Mouse (Mus musculus): ENCODE measurements around the gene Olfr97. TPM values are rescaled to one million over a fixed set of nuclear protein-coding genes. Genes with fewer than 3 reads are reported as not detected.

The Olfr97 gene
- total and polyA plus RNA-seq, 2 experiments from 2014 or later = not detected

DNA sequence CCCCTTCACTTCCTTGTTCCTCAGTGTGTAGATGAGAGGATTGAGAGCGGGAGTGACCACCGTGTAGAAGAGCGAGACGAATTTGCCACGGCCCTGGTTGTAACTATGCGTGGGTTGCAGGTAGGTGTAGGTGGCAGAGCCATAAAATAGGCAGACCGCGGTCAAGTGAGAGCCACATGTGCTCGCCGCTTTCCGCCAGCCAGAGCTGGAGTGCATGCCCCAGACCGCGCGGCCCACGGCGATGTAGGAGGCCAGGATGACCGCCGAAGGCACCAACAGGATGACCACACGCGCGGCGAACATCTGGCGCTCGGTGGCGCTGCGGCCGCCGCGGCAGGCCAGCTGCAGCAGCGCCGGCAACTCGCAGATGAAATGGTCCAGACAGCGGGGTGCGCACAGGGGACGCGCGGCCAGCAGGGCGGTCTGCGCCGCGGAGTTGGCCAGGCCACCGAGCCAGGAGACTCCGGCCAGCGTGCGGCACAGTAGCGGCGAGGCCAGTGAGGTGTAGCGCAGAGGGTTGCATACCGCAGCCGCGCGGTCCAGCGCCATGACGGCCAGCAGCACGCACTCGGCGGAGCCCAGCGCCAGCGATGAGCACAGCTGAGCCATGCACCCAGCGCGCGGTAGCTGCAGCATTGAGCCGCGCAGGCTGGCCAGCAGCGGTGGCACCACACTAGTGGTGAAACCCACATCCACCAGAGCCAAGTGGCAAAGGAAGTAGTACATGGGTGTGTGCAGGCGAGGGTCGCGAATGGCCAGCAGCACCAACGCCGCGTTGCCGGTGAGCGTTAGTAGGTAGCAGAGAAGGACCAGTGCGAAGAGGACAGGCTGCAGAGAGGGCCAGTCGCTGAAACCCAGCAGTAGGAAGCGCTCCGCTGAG is 40.0 kb downstream of the Olfr97 start:
- 1% methylated on average over 75 of the region's 77 CpGs for WGBS
- ATAC-seq = peak; percentile 93
- H3K9ac ChIP-seq (replicated peaks; ENCODE audit: low read length) = peak overlapping the region; percentile 63
- DNase-seq (ENCODE audit: low spot score) = peak; percentile 62
- no peaks in the 10 kb centered on the region for H3K9me3 ChIP-seq (ENCODE audit: low read length)
- 0 out of 2 replicates have a peak, but pooled peaks cover 9% of the 10 kb centered on the region for H3K27me3 ChIP-seq (ENCODE audit: insufficient read depth, low read length)
- no peak; the same call in 1 of the 2 replicates for TF ChIP-seq CTCF (IDR thresholded peaks at IDR 0.05; ENCODE audit: low read depth)
- peak overlapping the region; percentile 85 for H3K4me2 ChIP-seq (ENCODE audit: low read depth, low read length)
- no peaks in the 10 kb centered on the region for H3K36me3 ChIP-seq (ENCODE audit: insufficient read depth, low read length)
- H3K27ac ChIP-seq = peak overlapping the region; percentile 81
- no peaks in the 10 kb centered on the region for H3K4me1 ChIP-seq (ENCODE audit: insufficient read depth, low read length)
- peak overlapping the region; percentile 55 for H3K4me3 ChIP-seq (ENCODE audit: low read length)

DNA sequence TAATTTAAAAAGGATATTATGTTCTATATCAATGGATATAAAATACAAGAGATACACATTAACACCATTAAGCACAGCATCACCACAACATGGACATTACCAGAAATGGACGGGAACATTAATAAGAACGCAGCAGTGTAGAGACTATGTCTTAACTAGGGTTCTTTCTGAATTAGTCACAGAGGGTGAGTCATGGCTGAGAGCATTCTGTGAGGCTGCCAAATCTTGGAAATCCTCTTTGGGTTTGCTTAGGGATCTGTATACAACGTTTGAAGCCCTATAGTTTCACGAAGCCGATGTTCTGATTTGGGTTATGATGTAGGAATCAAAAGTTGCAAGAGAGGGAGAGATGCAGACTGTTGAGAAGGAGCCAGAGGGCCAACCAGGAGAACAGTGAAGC is 42.3 kb downstream of the Olfr97 start:
- ATAC-seq (no peak), DNase-seq (ENCODE audit: low spot score) (no peak)
- Histone ChIP-seq H3K4me1 (ENCODE audit: insufficient read depth, low read length) (no peaks in the 10 kb centered on the region), H3K27ac (no peak overlapping the region), H3K9ac (replicated peaks; ENCODE audit: low read length) (no peak overlapping the region), H3K27me3 (ENCODE audit: insufficient read depth, low read length) (0 out of 2 replicates have a peak, but pooled peaks cover 9% of the 10 kb centered on the region), H3K4me2 (ENCODE audit: low read depth, low read length) (no peak overlapping the region), H3K9me3 (ENCODE audit: low read length) (no peaks in the 10 kb centered on the region), H3K4me3 (ENCODE audit: low read length) (no peak overlapping the region), H3K36me3 (ENCODE audit: insufficient read depth, low read length) (no peaks in the 10 kb centered on the region)
- 92% methylated on average over 5 of the region's 5 CpGs for WGBS
- TF ChIP-seq CTCF (IDR thresholded peaks at IDR 0.05; ENCODE audit: low read depth) = no peak

DNA sequence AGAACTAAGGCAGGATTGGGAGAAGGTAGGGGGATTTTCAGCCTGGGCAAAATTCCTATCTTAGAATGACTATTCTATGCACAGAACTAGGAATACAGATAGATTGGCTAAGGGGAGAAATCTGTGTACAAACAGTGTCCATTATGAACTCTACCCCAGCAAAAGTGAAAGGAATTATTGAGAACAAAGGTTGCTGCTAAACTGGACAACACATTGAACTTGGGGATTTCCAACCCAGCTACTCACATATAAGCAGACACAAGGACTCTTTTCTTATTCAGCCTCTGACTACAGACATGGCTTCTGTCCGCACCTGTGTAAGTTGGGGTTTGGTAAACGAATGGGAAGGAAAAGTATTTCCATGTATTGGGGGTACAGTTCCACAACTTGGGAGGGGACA is 43.5 kb downstream of the Olfr97 start, which contains the start of gene Ubd:
Gene Ubd, plus strand, starts transcription at position 237 of the 400 bp plus-strand sequence.
- no peak for DNase-seq (ENCODE audit: low spot score)
- H3K4me3 ChIP-seq (ENCODE audit: low read length) = no peak within 1 kb of the TSS
- H3K9me3 ChIP-seq (ENCODE audit: low read length) = no peaks in the 10 kb centered on the region
- no peak within 1 kb of the TSS for H3K9ac ChIP-seq (replicated peaks; ENCODE audit: low read length)
- ATAC-seq = no peak
- no peak within 1 kb of the TSS for H3K4me2 ChIP-seq (ENCODE audit: low read depth, low read length)
- WGBS = 88% methylated on average over 2 of the region's 2 CpGs
- no peaks in the 10 kb centered on the region for H3K4me1 ChIP-seq (ENCODE audit: insufficient read depth, low read length)
- no peaks in the 10 kb centered on the region for H3K36me3 ChIP-seq (ENCODE audit: insufficient read depth, low read length)
- H3K27ac ChIP-seq = no peak within 1 kb of the TSS
- 0 out of 2 replicates have a peak, but pooled peaks cover 5% of the 10 kb centered on the region for H3K27me3 ChIP-seq (ENCODE audit: insufficient read depth, low read length)
- no peak for TF ChIP-seq CTCF (IDR thresholded peaks at IDR 0.05; ENCODE audit: low read depth)

DNA sequence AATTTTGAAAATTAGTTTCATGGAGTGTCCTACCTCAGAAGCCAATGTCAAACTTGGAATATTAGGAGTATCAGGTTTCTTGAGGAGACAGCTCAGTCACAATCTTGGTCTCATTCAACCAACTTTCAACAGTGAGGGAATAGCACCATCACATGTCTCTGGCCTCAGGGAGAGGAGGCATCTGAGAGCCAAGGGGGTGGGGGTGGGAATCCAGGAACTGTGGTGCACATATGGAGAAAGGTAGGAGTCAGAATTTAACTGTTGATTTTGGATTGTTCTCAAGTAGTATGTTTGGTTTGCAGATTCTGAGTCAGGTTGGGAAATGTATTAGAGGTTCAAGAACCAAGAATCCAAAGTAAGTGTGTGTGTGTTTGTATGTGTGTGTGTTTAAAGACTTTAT is 44.1 kb downstream of the Olfr97 start:
- Histone ChIP-seq H3K27me3 (ENCODE audit: insufficient read depth, low read length) (no peaks in the 10 kb centered on the region), H3K27ac (no peak overlapping the region), H3K4me3 (ENCODE audit: low read length) (no peak overlapping the region), H3K4me1 (ENCODE audit: insufficient read depth, low read length) (no peaks in the 10 kb centered on the region), H3K4me2 (ENCODE audit: low read depth, low read length) (no peak overlapping the region), H3K9ac (replicated peaks; ENCODE audit: low read length) (no peak overlapping the region), H3K9me3 (ENCODE audit: low read length) (no peaks in the 10 kb centered on the region), H3K36me3 (ENCODE audit: insufficient read depth, low read length) (no peaks in the 10 kb centered on the region)
- ATAC-seq (no peak), DNase-seq (ENCODE audit: low spot score) (no peak)
- TF ChIP-seq CTCF (IDR thresholded peaks at IDR 0.05; ENCODE audit: low read depth) = no peak

DNA sequence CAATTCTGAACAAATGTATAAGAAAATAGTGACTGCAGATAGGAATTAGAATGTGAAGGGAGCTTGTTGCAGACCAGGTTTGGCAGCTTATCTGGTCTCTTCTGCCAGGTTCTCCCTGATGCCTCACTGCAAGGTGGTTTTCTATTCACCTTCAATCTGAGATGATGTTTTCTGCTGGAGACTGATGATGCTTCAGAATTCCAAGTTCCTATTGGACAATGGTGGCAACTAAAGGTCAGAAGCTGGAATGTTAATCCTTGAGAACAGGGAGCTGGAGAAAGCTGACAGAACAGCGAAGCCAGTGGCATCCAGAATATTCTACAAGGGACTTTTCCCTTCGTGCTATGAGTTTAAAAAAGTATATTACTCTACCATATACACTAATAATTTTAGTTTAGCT is 46.4 kb downstream of the Olfr97 start:
- no peaks in the 10 kb centered on the region for H3K9me3 ChIP-seq (ENCODE audit: low read length)
- WGBS = 25% methylated on average over 2 of the region's 2 CpGs
- no peaks in the 10 kb centered on the region for H3K36me3 ChIP-seq (ENCODE audit: insufficient read depth, low read length)
- H3K4me2 ChIP-seq (ENCODE audit: low read depth, low read length) = no peak overlapping the region
- DNase-seq (ENCODE audit: low spot score) (peak; percentile 75), ATAC-seq (peak; percentile 70; the same call in 1 of the 2 replicates)
- no peaks in the 10 kb centered on the region for H3K4me1 ChIP-seq (ENCODE audit: insufficient read depth, low read length)
- H3K27ac ChIP-seq = no peak overlapping the region
- H3K4me3 ChIP-seq (ENCODE audit: low read length) = no peak overlapping the region
- H3K27me3 ChIP-seq (ENCODE audit: insufficient read depth, low read length) = no peaks in the 10 kb centered on the region
- no peak for TF ChIP-seq CTCF (IDR thresholded peaks at IDR 0.05; ENCODE audit: low read depth)
- no peak overlapping the region for H3K9ac ChIP-seq (replicated peaks; ENCODE audit: low read length)

DNA sequence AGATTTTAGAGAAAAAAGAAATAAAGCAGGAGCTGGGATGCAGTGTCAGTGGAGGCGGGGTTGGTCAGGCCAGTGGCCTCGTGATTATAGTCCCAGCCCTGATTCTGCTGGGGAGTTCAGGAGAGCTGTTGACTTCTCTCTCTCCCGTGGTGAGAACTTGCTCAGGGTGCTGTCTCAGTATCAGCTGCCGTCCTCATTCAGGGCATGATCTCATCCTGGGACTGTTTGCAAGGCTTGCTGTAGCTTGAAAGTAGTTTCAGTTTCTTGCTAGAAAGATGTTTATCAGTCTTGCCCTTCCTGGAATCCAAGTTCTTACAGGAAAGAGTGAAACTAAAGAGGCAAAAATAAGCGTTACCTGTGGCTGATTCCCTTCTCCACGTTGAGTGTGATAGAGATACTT is 51.7 kb downstream of the Olfr97 start:
- ATAC-seq (no peak), DNase-seq (ENCODE audit: low spot score) (no peak)
- 58% methylated on average over 6 of the region's 6 CpGs for WGBS
- TF ChIP-seq CTCF (IDR thresholded peaks at IDR 0.05; ENCODE audit: low read depth) = no peak
- H3K36me3 ChIP-seq (ENCODE audit: insufficient read depth, low read length) = no peaks in the 10 kb centered on the region
- H3K4me1 ChIP-seq (ENCODE audit: insufficient read depth, low read length) = no peaks in the 10 kb centered on the region
- H3K27me3 ChIP-seq (ENCODE audit: insufficient read depth, low read length) = no peaks in the 10 kb centered on the region
- H3K9ac ChIP-seq (replicated peaks; ENCODE audit: low read length) = no peak overlapping the region
- H3K4me2 ChIP-seq (ENCODE audit: low read depth, low read length) = no peak overlapping the region
- H3K27ac ChIP-seq = no peak overlapping the region
- no peaks in the 10 kb centered on the region for H3K9me3 ChIP-seq (ENCODE audit: low read length)
- H3K4me3 ChIP-seq (ENCODE audit: low read length) = no peak overlapping the region

Other genes with a start within 250 kb of the Olfr97 start
- 0.97 and 2.5 TPM in 2 replicates for gene H2-M5, start 247.8 kb downstream of the Olfr97 start, total RNA-seq (2014; rRNA removed)
- gene H2-M5, start 247.8 kb downstream of the Olfr97 start, polyA plus RNA-seq (2015; fragmentation: Nextera tagmentation; extraction: Ambion mirVana) = 1.1 and 1.9 TPM in 2 replicates
- 118 and 137 TPM in 2 replicates for gene Zfp57, start 236.2 kb downstream of the Olfr97 start, total RNA-seq (2014; rRNA removed)
- gene Zfp57, start 236.2 kb downstream of the Olfr97 start, polyA plus RNA-seq (2015; fragmentation: Nextera tagmentation; extraction: Ambion mirVana) = 118 and 129 TPM in 2 replicates
- 0.52 TPM in 1 of 2 replicates, not detected in the other for gene Mog, start 213.9 kb downstream of the Olfr97 start, total RNA-seq (2014; rRNA removed)
- gene Mog, start 213.9 kb downstream of the Olfr97 start, polyA plus RNA-seq (2015; fragmentation: Nextera tagmentation; extraction: Ambion mirVana) = 1.5 and 1.7 TPM in 2 replicates
- 519 and 527 TPM in 2 replicates for gene Gabbr1, start 191.4 kb downstream of the Olfr97 start, total RNA-seq (2014; rRNA removed)
- 93.4 and 98.3 TPM in 2 replicates for gene Gabbr1, start 191.4 kb downstream of the Olfr97 start, polyA plus RNA-seq (2015; fragmentation: Nextera tagmentation; extraction: Ambion mirVana)
- not detected in 2 replicates for gene Olfr90, start 148.8 kb downstream of the Olfr97 start, total RNA-seq (2014; rRNA removed)
- gene Olfr90, start 148.8 kb downstream of the Olfr97 start, polyA plus RNA-seq (2015; fragmentation: Nextera tagmentation; extraction: Ambion mirVana) = not detected in 2 replicates
- not detected in 2 replicates for gene Olfr91, start 139.1 kb downstream of the Olfr97 start, total RNA-seq (2014; rRNA removed)
- gene Olfr91, start 139.1 kb downstream of the Olfr97 start, polyA plus RNA-seq (2015; fragmentation: Nextera tagmentation; extraction: Ambion mirVana) = 0.06 TPM in 1 of 2 replicates, not detected in the other
- not detected in 2 replicates for gene Olfr92, start 117.2 kb downstream of the Olfr97 start, total RNA-seq (2014; rRNA removed)
- gene Olfr92, start 117.2 kb downstream of the Olfr97 start, polyA plus RNA-seq (2015; fragmentation: Nextera tagmentation; extraction: Ambion mirVana) = not detected in 2 replicates
- not detected in 2 replicates for gene Olfr93, start 75.8 kb downstream of the Olfr97 start, total RNA-seq (2014; rRNA removed)
- gene Olfr93, start 75.8 kb downstream of the Olfr97 start, polyA plus RNA-seq (2015; fragmentation: Nextera tagmentation; extraction: Ambion mirVana) = not detected in 2 replicates
- not detected in 2 replicates for gene Ubd, start 43.4 kb downstream of the Olfr97 start, total RNA-seq (2014; rRNA removed)
- not detected in 2 replicates for gene Ubd, start 43.4 kb downstream of the Olfr97 start, polyA plus RNA-seq (2015; fragmentation: Nextera tagmentation; extraction: Ambion mirVana)
- gene Olfr94, start 36.3 kb downstream of the Olfr97 start, total RNA-seq (2014; rRNA removed) = 0.58 and 1.3 TPM in 2 replicates
- gene Olfr94, start 36.3 kb downstream of the Olfr97 start, polyA plus RNA-seq (2015; fragmentation: Nextera tagmentation; extraction: Ambion mirVana) = 0.14 TPM in 1 of 2 replicates, not detected in the other
- gene Olfr95, start 24.2 kb downstream of the Olfr97 start, total RNA-seq (2014; rRNA removed) = 0.37 TPM in 1 of 2 replicates, not detected in the other
- 0.03 and 0.04 TPM in 2 replicates for gene Olfr95, start 24.2 kb downstream of the Olfr97 start, polyA plus RNA-seq (2015; fragmentation: Nextera tagmentation; extraction: Ambion mirVana)
- gene Olfr96, start 17.2 kb downstream of the Olfr97 start, total RNA-seq (2014; rRNA removed) = not detected in 2 replicates
- gene Olfr96, start 17.2 kb downstream of the Olfr97 start, polyA plus RNA-seq (2015; fragmentation: Nextera tagmentation; extraction: Ambion mirVana) = not detected in 2 replicates
- not detected in 2 replicates for gene Olfr98, start 26.4 kb upstream of the Olfr97 start, total RNA-seq (2014; rRNA removed)
- not detected in 2 replicates for gene Olfr98, start 26.4 kb upstream of the Olfr97 start, polyA plus RNA-seq (2015; fragmentation: Nextera tagmentation; extraction: Ambion mirVana)
- 0.63 and 2.5 TPM in 2 replicates for gene H2-M3, start 32.9 kb upstream of the Olfr97 start, total RNA-seq (2014; rRNA removed)
- 1.9 and 2.7 TPM in 2 replicates for gene H2-M3, start 32.9 kb upstream of the Olfr97 start, polyA plus RNA-seq (2015; fragmentation: Nextera tagmentation; extraction: Ambion mirVana)
- not detected in 2 replicates for gene Olfr99, start 46.1 kb upstream of the Olfr97 start, total RNA-seq (2014; rRNA removed)
- gene Olfr99, start 46.1 kb upstream of the Olfr97 start, polyA plus RNA-seq (2015; fragmentation: Nextera tagmentation; extraction: Ambion mirVana) = not detected in 2 replicates
- gene Olfr101, start 67.0 kb upstream of the Olfr97 start, total RNA-seq (2014; rRNA removed) = not detected in 2 replicates
- not detected in 2 replicates for gene Olfr101, start 67.0 kb upstream of the Olfr97 start, polyA plus RNA-seq (2015; fragmentation: Nextera tagmentation; extraction: Ambion mirVana)
- not detected in 2 replicates for gene Olfr102, start 79.7 kb upstream of the Olfr97 start, total RNA-seq (2014; rRNA removed)
- not detected in 2 replicates for gene Olfr102, start 79.7 kb upstream of the Olfr97 start, polyA plus RNA-seq (2015; fragmentation: Nextera tagmentation; extraction: Ambion mirVana)
- gene Olfr103, start 102.4 kb upstream of the Olfr97 start, total RNA-seq (2014; rRNA removed) = not detected in 2 replicates
- not detected in 2 replicates for gene Olfr103, start 102.4 kb upstream of the Olfr97 start, polyA plus RNA-seq (2015; fragmentation: Nextera tagmentation; extraction: Ambion mirVana)
- gene Olfr104-ps, start 122.3 kb upstream of the Olfr97 start, total RNA-seq (2014; rRNA removed) = not detected in 2 replicates
- gene Olfr104-ps, start 122.3 kb upstream of the Olfr97 start, polyA plus RNA-seq (2015; fragmentation: Nextera tagmentation; extraction: Ambion mirVana) = not detected in 2 replicates
- gene Olfr105-ps, start 141.7 kb upstream of the Olfr97 start, total RNA-seq (2014; rRNA removed) = not detected in 2 replicates
- gene Olfr105-ps, start 141.7 kb upstream of the Olfr97 start, polyA plus RNA-seq (2015; fragmentation: Nextera tagmentation; extraction: Ambion mirVana) = not detected in 2 replicates
- not detected in 2 replicates for gene Olfr106-ps, start 153.1 kb upstream of the Olfr97 start, total RNA-seq (2014; rRNA removed)
- gene Olfr106-ps, start 153.1 kb upstream of the Olfr97 start, polyA plus RNA-seq (2015; fragmentation: Nextera tagmentation; extraction: Ambion mirVana) = not detected in 2 replicates
- gene Olfr107, start 161.9 kb upstream of the Olfr97 start, total RNA-seq (2014; rRNA removed) = not detected in 2 replicates
- not detected in 2 replicates for gene Olfr107, start 161.9 kb upstream of the Olfr97 start, polyA plus RNA-seq (2015; fragmentation: Nextera tagmentation; extraction: Ambion mirVana)
- gene Olfr108, start 208.2 kb upstream of the Olfr97 start, total RNA-seq (2014; rRNA removed) = not detected in 2 replicates
- not detected in 2 replicates for gene Olfr108, start 208.2 kb upstream of the Olfr97 start, polyA plus RNA-seq (2015; fragmentation: Nextera tagmentation; extraction: Ambion mirVana)
- gene Olfr109, start 221.6 kb upstream of the Olfr97 start, total RNA-seq (2014; rRNA removed) = not detected in 2 replicates
- gene Olfr109, start 221.6 kb upstream of the Olfr97 start, polyA plus RNA-seq (2015; fragmentation: Nextera tagmentation; extraction: Ambion mirVana) = not detected in 2 replicates
- gene H2-M2, start 246.2 kb upstream of the Olfr97 start, total RNA-seq (2014; rRNA removed) = not detected in 2 replicates
- gene H2-M2, start 246.2 kb upstream of the Olfr97 start, polyA plus RNA-seq (2015; fragmentation: Nextera tagmentation; extraction: Ambion mirVana) = not detected in 2 replicates

All from hindbrain, postnatal 0 days (tissue).